Mouse (Mus musculus) limb, embryonic 13.5 days (tissue): ENCODE measurements around the gene Ccdc92b. TPM values are rescaled to one million over a fixed set of nuclear protein-coding genes. Genes with fewer than 3 reads are reported as not detected.

Source experiments
- ATAC-seq: fragments of 200-750 bp; cut with Nextera tagmentation; 2 replicates; pipeline ENCODE4 v1.8.0; 2017; ENCODE audit warnings: low read depth, moderate number of reproducible peaks, moderate TSS enrichment; ENCODE audit not compliant: low FRiP score
- H3K27ac ChIP-seq: fragments of 300-500 bp; sonication (generic); 2 replicates; pipeline ENCODE4 v1.5.1; 2015; ENCODE audit warnings: inconsistent platforms, mild to moderate bottlenecking, moderate library complexity
- H3K27me3 ChIP-seq: fragments of 300-500 bp; sonication (generic); 2 replicates; pipeline ENCODE4 v1.6.1; 2015; ENCODE audit warnings: mild to moderate bottlenecking, inconsistent platforms
- H3K36me3 ChIP-seq: fragments of 300-500 bp; sonication (generic); 2 replicates; pipeline ENCODE4 v1.6.1; 2015; ENCODE audit warnings: inconsistent platforms, mild to moderate bottlenecking, moderate library complexity
- H3K4me1 ChIP-seq: fragments of 300-500 bp; sonication (generic); 2 replicates; pipeline ENCODE4 v1.6.1; 2015; ENCODE audit warnings: inconsistent platforms
- H3K4me2 ChIP-seq: fragments of 300-500 bp; sonication (generic); replicated peaks from 2 replicates; pipeline ENCODE4 v1.6.1; 2015; ENCODE audit warnings: inconsistent platforms, mild to moderate bottlenecking, moderate library complexity
- H3K4me3 ChIP-seq: fragments of 300-500 bp; sonication (generic); 2 replicates; pipeline ENCODE4 v1.5.1; 2015; ENCODE audit warnings: moderate library complexity, mild to moderate bottlenecking, inconsistent platforms
- H3K9ac ChIP-seq: fragments of 300-500 bp; sonication (generic); 2 replicates; pipeline ENCODE4 v1.6.1; 2015; ENCODE audit warnings: mild to moderate bottlenecking, inconsistent platforms
- H3K9me3 ChIP-seq: fragments of 300-500 bp; sonication (generic); 2 replicates; pipeline ENCODE4 v1.6.1; 2016; ENCODE audit warnings: inconsistent platforms
- WGBS: fragments of 180-500 bp; shearing (Covaris S2); methylation state at CpG from one replicate; pipeline ENCODE4 v1.1.7; 2015; 5-methylcytosine and 5-hydroxymethylcytosine counted together
- polyA plus RNA-seq: library from polyadenylated mRNA; unstranded; fragments of >200 nt; fragmentation: Nextera tagmentation; extraction: Ambion mirVana; gene quantifications from 2 replicates; pipeline ENCODE4 v1.2.1, GENCODE M21; 2015

Gene Ccdc92b
- polyA plus RNA-seq, 1 experiment from 2014 or later: 0.33 TPM

- no peak for ATAC-seq
- no peaks in the 10 kb centered on the region for H3K4me1 ChIP-seq
- H3K4me3 ChIP-seq: no peak overlapping the region
- H3K4me2 ChIP-seq: no peak overlapping the region
- no peak overlapping the region for H3K27ac ChIP-seq
- no peak overlapping the region for H3K9ac ChIP-seq
- H3K9me3 ChIP-seq: no peaks in the 10 kb centered on the region
- H3K27me3 ChIP-seq: no peaks in the 10 kb centered on the region
- H3K36me3 ChIP-seq: peaks cover 62% of the 10 kb centered on the region
- 96% methylated on average over 8 of the region's 8 CpGs for whole genome bisulfite sequencing
Measured at GRCm38 (mm10) chr11:74674713-74675112, 55.3 kb downstream of the Ccdc92b start.

DNA sequence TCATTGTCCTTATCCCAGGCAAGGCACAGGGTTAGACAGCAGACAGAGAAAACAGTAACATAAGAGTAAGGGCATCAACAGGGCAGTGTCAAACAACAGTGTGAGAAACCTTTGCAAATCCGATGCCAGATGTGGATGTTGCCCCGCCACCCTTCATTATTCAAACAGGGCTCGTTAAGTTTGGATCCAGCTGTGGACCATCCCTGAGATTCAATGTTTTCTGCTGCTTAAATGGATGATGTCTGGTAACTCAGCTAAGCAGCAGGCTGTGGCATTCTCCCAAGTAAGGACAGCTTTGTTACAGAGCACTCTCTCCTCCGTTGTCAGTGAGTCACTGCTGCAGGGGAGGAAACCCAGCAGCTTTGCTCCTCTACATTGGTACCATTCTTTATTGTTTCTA, 55.8 kb downstream of the Ccdc92b start:
- H3K4me1 ChIP-seq: no peaks in the 10 kb centered on the region
- 79% methylated on average over 4 of the region's 4 CpGs for WGBS
- no peak overlapping the region for H3K9ac ChIP-seq
- no peak overlapping the region for H3K4me3 ChIP-seq
- H3K4me2 ChIP-seq: no peak overlapping the region
- no peak overlapping the region for H3K27ac ChIP-seq
- peaks cover 62% of the 10 kb centered on the region for H3K36me3 ChIP-seq
- ATAC-seq: no peak
- H3K27me3 ChIP-seq: no peaks in the 10 kb centered on the region
- H3K9me3 ChIP-seq: no peaks in the 10 kb centered on the region

Other genes with a start within 250 kb of the Ccdc92b start
- 1.0 and 1.2 TPM in 2 replicates for gene Rap1gap2, start 8.7 kb upstream of the Ccdc92b start, polyA plus RNA-seq
- 19.9 and 21.4 TPM in 2 replicates for gene Cluh, start 29.9 kb downstream of the Ccdc92b start, polyA plus RNA-seq
- 46.7 and 49.7 TPM in 2 replicates for gene Pafah1b1, start 105.1 kb downstream of the Ccdc92b start, polyA plus RNA-seq
- 56.6 and 61.1 TPM in 2 replicates for gene Mettl16, start 151.2 kb downstream of the Ccdc92b start, polyA plus RNA-seq
- gene Mnt, start 211.3 kb downstream of the Ccdc92b start, polyA plus RNA-seq: 5.3 and 5.8 TPM in 2 replicates